Mouse (Mus musculus) lung, adult 2 months (tissue): ENCODE results near the gene Ppil6.

Source experiments
- CTCF ChIP-seq: fragments of 200-500 bp; IDR thresholded peaks from 2 replicates; pipeline ENCODE4 v1.5.1; 2011; ENCODE audit warnings: mild to moderate bottlenecking, low read length, control low read depth; ENCODE audit not compliant: insufficient read depth
- POLR2A ChIP-seq: fragments of 200-500 bp; IDR thresholded peaks from 2 replicates; pipeline ENCODE4 v1.6.1; 2011; ENCODE audit warnings: low read depth, mild to moderate bottlenecking, control low read depth, low read length, borderline replicate concordance; ENCODE audit errors: extremely low read depth

- TF ChIP-seq CTCF (no peak), POLR2A (peak; percentile 71; the same call in 1 of the 2 replicates)
Measured at GRCm38 (mm10) chr10:41476171-41477017, 13.8 kb upstream of the Ppil6 start, which contains the start of gene Mical1.
